Mouse (Mus musculus) adrenal gland (tissue): ENCODE measurements at regions not wholly inside any gene's neighbourhood (a gene's known extent, or its start where the extent isn't known, plus 50 kb on each side); places are given as distances from the start of the nearest gene placed in this dataset.

ENCODE experiments used
- intact Hi-C: fragments of 180-260 bp; cut with DNase I; formaldehyde crosslinking; loops from one replicate; pipeline ENCODE4 v1.15.1; 2025

GRCm38 (mm10) chr12:52622398-52622797 is 76.8 kb upstream of the Akap6 start:
- intact Hi-C loops: no loop called here

DNA sequence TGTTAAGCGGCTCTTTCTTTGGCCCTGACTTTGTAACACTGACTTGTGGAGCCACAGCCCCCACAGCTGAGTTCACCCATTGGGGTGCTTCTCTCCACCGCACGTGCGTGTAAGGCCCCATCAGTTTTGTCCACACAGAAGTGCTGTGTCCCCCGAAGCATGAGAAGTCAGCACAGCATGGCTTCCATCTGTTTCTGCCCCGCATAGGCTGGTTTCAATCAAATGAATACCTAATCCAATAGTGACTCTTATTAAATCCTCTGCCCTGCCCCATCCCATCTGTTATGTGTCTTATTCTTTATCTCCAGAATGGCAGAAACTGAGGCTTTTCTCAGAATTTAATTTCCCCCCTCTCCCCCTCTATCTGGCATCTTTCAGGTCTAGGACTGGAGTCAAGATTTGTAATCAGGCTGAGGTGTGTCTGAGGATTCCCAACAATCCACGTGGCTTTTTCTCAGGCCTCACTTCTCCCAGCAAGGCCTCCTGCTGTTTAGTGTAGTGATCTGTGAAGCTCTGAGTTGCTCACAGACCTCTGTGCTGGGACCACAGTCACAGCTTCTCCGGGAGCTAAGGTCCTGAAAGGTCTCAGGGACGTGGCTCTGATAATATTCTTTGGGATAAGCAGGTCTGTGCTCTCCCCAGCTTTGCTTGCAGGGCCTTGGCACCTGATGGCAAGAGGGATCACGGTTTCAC is 75.6 kb upstream of the Akap6 start:
- intact Hi-C loops: no loop called here

DNA sequence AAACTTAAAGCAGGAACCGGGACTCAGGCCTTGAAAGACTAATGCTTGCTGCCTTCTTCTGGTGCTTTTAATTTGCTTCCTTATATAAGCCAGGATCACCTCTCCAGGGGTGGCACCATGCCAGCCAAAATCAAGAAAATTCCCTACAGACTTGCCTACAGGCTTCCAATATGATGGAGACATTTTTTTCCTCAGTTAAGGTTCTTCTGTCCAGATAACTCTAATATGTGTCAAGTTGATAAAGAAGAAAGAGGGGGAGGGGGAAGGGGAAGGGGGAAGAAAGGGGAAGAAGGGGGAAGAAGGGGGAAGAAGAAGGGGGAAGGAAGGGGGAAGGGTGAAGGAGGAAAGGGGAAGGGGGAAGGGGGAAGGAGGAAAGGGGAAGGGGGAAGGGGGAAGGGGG is 74.3 kb upstream of the Akap6 start:
- intact Hi-C loops: no loop called here

DNA sequence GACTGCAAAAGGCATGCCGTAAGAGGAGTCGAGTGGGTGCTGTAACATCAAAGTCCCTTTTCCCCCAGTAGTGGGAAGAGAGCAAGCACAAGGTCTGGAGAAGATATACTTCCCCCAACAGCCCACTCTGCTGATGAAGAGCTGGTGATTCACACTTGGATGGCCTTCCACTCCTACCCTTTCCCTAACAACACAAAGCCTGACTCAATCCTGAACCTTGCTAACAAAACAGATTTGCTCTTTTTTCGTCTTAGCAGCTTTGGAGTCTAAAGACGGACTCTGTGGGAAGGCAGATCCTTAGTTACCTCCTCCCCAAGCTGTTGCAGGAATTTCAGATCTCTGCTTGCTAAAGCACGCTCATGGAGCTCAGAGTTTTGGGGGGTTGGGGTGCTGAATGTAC is 70.4 kb upstream of the Akap6 start:
- intact Hi-C loops: no loop called here

DNA sequence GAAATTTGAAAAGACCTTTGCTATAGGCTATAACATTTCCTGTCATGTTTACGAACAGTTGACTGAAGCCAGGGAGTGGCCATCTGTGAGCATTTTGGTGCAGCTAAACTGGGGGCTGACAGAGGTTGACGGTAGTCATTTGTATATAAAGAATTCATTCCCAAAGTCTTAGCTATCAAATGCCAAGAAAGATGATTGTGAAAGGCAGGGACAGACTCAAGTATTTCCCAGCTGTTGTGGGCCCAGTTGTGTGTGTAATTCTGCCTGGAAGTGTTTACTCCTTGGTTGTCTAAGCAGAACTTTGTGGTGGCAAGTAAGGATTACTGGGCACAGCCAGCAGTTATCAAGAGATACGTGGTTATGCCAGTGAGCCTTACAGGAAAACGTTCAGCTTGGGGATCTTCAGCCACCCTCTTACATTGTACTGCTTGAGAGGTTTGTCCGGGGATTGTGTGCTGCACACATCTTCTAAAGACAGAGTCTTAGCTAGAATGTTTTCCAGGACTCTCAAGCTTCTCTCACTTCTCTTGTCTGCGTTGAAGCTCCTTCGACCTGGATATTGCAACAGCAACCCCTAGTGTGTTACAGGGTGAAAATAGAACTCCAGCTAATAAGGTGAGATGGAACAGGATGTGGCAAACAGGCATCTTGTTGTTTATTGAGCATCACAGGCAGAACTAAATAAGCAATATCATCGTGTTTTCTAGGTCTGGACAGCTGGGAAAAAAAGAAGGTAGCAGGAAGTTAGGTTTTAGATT is 63.9 kb upstream of the Akap6 start:
- intact Hi-C loops: loop anchor here (5.0 to 10.0 kb wide), 3 partner anchors 133 to 598 kb away; partner anchors contain the start of gene Arhgap5

DNA sequence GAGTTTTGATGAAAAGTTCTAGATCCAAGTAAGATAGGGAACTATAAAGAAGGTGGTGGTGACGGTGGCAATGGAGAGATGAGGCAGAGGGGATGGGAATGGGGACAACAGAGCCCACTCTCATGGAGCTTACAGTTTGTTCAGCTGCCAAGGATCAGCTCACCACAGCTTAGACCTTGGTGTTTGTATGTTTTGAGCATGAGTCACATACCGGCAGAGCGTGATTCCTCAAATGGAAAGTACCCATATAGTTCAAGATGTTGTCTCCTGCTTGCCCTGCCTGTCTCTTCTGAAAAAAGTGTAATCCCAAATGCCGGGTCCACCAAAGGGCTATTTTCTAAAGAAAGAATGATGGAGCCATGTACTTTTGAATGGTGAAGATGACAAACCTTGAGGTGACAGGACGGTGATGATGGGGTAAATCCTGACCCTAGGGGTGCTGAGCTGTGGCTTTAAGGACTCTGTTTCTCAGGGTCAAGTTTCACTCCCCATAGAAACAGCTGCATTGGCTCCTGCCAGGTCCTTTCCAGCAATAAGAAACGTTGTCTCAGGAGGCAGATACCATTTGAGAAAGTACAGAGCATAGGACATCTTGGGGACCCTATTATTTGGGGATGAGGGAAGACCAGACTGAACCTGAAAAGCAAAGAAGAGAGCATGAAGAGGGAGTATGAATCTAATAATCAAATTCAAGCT is 62.8 kb upstream of the Akap6 start:
- intact Hi-C loops: loop anchor here (5.0 to 10.0 kb wide), 3 partner anchors 134 to 599 kb away; partner anchors contain the start of gene Arhgap5

DNA sequence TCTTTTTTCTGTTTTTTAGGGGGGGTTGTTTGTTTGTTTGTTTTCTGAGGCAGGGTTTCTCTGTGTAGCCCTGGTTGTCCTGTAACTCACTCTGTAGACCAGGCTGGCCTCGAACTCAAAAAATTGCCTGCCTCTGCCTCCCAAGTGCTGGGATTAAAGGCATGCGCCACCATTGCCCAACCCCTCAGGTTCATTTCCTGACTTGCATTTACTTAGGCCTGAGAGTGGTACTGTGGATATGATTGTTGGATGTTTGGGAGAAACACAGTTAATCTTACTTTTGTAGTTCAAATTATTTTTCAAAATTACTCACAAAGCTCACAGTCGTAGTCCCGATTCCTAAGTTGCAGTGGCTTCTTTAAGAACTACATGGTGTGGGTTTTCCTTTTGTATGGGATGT is 62.3 kb upstream of the Akap6 start:
- intact Hi-C loops: loop anchor here (5.0 to 10.0 kb wide), 3 partner anchors 135 to 600 kb away; partner anchors contain the start of gene Arhgap5

- intact Hi-C loops: loop anchor here (2.0 to 10.0 kb wide), 4 partner anchors 135 to 627 kb away; partner anchors contain the start of gene Arhgap5
These were observed 61.5 kb upstream of the Akap6 start for GRCm38 (mm10) chr12:52637506-52638249.

DNA sequence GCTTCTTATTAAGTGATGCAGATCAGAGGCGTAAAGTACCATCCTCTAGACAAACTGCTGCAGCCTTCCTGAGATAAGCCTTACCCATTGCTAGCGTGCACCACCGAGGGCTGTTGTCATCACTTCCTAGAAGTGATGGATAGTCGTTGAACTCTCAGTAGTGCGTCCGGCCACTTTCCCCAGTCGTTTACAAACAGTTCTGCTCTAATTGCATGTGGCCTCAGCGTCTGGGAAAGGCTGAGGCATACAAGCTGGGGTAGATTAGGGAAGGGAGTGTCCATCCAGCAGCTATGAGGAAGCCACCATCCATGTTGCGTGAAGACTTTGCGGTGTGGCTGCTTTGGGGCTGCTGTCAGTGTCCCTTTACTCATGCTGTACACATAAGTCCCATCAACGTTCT is 60.7 kb upstream of the Akap6 start:
- intact Hi-C loops: loop anchor here (2.0 to 10.0 kb wide), 4 partner anchors 136 to 628 kb away; partner anchors contain the start of gene Arhgap5

DNA sequence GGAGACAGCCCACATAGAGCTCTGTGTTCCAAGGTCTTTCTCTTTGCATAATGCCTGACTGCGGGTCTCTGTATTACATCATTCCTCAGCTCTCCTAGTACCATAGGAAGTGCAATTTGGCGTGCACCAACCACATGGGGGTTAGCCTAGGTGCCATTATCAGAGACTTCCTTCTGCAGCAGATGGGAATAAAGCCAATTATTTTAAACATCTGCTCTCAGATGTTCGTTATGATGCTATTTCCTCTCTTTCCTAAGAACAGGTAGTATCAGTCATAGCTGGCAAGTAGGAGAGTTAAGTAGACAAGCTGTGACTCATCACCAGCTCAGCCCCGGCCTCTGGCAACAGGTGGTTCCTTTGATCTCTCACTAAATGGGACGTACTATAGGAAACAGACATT is 55.1 kb upstream of the Akap6 start:
- intact Hi-C loops: loop anchor here (10.0 kb wide), 1 partner anchor 191 kb away; no protein-coding TSS in a partner anchor
